Mouse (Mus musculus): Measurements from ENCODE around the gene Cfc1. TPM values are rescaled to one million over a fixed set of nuclear protein-coding genes. Genes with fewer than 3 reads are reported as not detected.

The Cfc1 gene
- polyA plus RNA-seq, 1 experiment from 2014 or later = not detected

DNA sequence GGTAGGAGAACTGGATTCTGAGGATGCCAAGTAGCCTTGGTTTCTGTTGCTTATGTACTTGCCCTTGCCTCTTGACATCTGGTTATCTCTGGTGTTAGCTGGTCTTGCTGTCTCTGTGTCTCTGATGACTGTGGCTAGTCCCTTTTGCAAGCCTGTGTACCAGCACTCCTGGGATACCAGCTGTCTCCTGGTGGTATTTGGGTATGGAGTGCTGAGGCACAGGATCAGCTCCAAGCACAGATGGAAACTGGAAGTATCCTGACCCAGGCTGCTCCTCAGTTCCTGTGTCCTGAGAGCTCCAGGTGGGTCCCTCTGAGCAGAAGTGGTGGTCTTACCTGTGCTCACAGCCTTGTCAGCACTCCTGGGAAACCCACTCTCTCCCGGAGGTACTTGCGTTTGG lies 32.7 kb downstream of the Cfc1 start:
- Histone ChIP-seq H3K9me3 (ENCODE audit: low read length) (no peaks in the 10 kb centered on the region), H3K27me3 (ENCODE audit: insufficient read depth, low read length) (no peaks in the 10 kb centered on the region), H3K4me1 (ENCODE audit: insufficient read depth) (no peaks in the 10 kb centered on the region), H3K27ac (ENCODE audit: low read depth) (no peak overlapping the region), H3K4me3 (ENCODE audit: low read depth, low read length) (no peak overlapping the region), H3K4me2 (ENCODE audit: low read depth, low read length) (no peak overlapping the region), H3K9ac (replicated peaks) (no peak overlapping the region), H3K36me3 (replicated peaks; ENCODE audit: insufficient read depth, low read length) (no peaks in the 10 kb centered on the region)
- WGBS (ENCODE audit: insufficient replicate concordance) = 86% methylated on average over 2 of the region's 2 CpGs
- DNase-seq (no peak), ATAC-seq (no peak)
- TF ChIP-seq CTCF (IDR thresholded peaks at IDR 0.05; ENCODE audit: low read depth) = no peak
- TF ChIP-seq EP300 (IDR thresholded peaks at IDR 0.05; ENCODE audit: low read depth) = no peak

DNA sequence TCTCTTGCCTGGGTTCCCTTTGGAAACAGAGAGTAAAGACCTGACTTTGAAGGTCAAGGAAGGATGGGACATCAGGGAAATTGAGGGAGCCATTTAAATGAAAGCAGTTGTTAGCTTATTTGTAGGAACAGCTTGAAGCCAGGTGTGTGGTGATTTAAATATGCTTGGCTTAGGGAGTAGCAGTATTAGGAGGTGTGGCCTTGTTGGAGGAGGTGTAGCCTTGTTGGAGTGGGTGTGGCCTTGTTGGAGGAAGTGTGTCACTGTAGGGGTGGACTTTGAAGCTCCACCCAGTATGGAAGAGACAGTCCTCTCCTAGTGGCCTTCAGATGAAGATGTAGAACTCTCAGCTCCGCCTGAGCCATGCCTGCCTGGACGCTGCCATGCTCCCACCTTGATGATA lies 34.4 kb downstream of the Cfc1 start:
- TF ChIP-seq CTCF (IDR thresholded peaks at IDR 0.05; ENCODE audit: low read depth) = no peak
- no peak for TF ChIP-seq EP300 (IDR thresholded peaks at IDR 0.05; ENCODE audit: low read depth)
- H3K4me3 ChIP-seq (ENCODE audit: low read depth, low read length) = no peak overlapping the region
- H3K9ac ChIP-seq (replicated peaks) = no peak overlapping the region
- DNase-seq (no peak), ATAC-seq (no peak)
- H3K27ac ChIP-seq (ENCODE audit: low read depth) = no peak overlapping the region
- H3K4me1 ChIP-seq (ENCODE audit: insufficient read depth) = no peaks in the 10 kb centered on the region
- no peaks in the 10 kb centered on the region for H3K36me3 ChIP-seq (replicated peaks; ENCODE audit: insufficient read depth, low read length)
- 78% methylated on average over 2 of the region's 2 CpGs for WGBS (ENCODE audit: insufficient replicate concordance)
- H3K4me2 ChIP-seq (ENCODE audit: low read depth, low read length) = no peak overlapping the region
- H3K9me3 ChIP-seq (ENCODE audit: low read length) = no peaks in the 10 kb centered on the region
- H3K27me3 ChIP-seq (ENCODE audit: insufficient read depth, low read length) = no peaks in the 10 kb centered on the region

DNA sequence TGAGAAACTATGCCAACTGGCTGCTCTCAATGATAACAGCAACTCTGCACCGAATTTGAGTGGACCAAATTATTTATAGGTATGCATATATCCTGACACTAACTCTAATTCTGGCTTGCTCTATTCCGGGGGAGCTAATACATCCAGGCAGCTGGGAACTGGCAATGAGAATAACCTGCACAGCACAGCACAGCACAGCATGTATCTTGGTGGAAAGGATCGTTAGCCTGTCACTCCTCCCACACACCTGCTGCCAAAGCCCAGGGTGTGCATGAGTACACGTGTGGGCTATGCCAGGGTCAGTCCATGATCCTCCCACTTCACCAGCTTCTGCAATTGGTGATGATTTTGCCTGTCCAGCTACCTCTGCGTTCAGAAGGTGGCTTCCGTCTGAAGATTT lies 36.0 kb downstream of the Cfc1 start:
- DNase-seq (no peak), ATAC-seq (no peak)
- TF ChIP-seq EP300 (IDR thresholded peaks at IDR 0.05; ENCODE audit: low read depth) (no peak), CTCF (IDR thresholded peaks at IDR 0.05; ENCODE audit: low read depth) (no peak)
- Histone ChIP-seq H3K27ac (ENCODE audit: low read depth) (no peak overlapping the region), H3K9ac (replicated peaks) (no peak overlapping the region), H3K4me2 (ENCODE audit: low read depth, low read length) (no peak overlapping the region), H3K36me3 (replicated peaks; ENCODE audit: insufficient read depth, low read length) (no peaks in the 10 kb centered on the region), H3K27me3 (ENCODE audit: insufficient read depth, low read length) (no peaks in the 10 kb centered on the region), H3K4me1 (ENCODE audit: insufficient read depth) (no peaks in the 10 kb centered on the region), H3K4me3 (ENCODE audit: low read depth, low read length) (no peak overlapping the region), H3K9me3 (ENCODE audit: low read length) (no peaks in the 10 kb centered on the region)
- 69% methylated on average over 6 of the region's 6 CpGs for WGBS (ENCODE audit: insufficient replicate concordance)

DNA sequence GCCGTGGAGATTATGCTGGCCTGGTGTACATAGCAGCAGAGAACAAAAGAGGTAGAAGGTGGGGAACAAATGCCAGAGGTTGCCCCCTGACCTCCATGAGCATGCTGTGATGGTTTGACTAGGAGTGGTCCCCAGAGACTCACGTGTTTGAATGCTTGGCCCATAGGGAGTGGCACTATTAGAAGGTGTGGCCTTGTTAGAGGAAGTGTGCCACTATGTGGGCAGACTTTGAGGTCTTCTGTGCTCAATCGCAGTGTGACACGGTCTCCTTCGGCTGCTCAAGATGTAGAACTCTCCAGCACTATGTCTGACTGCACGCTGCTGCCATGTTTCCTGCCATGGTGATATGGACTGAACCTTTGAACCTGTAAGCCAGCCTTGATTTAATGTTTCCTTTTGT lies 37.8 kb downstream of the Cfc1 start:
- no peak overlapping the region for H3K27ac ChIP-seq (ENCODE audit: low read depth)
- H3K36me3 ChIP-seq (replicated peaks; ENCODE audit: insufficient read depth, low read length) = no peaks in the 10 kb centered on the region
- no peaks in the 10 kb centered on the region for H3K9me3 ChIP-seq (ENCODE audit: low read length)
- H3K4me3 ChIP-seq (ENCODE audit: low read depth, low read length) = no peak overlapping the region
- 61% methylated on average over 6 of the region's 6 CpGs for WGBS (ENCODE audit: insufficient replicate concordance)
- H3K4me2 ChIP-seq (ENCODE audit: low read depth, low read length) = no peak overlapping the region
- H3K27me3 ChIP-seq (ENCODE audit: insufficient read depth, low read length) = 0 out of 2 replicates have a peak, but pooled peaks cover 1% of the 10 kb centered on the region
- no peak for ATAC-seq
- no peak for DNase-seq
- H3K4me1 ChIP-seq (ENCODE audit: insufficient read depth) = no peaks in the 10 kb centered on the region
- H3K9ac ChIP-seq (replicated peaks) = no peak overlapping the region
- TF ChIP-seq EP300 (IDR thresholded peaks at IDR 0.05; ENCODE audit: low read depth) = no peak
- no peak for TF ChIP-seq CTCF (IDR thresholded peaks at IDR 0.05; ENCODE audit: low read depth)

DNA sequence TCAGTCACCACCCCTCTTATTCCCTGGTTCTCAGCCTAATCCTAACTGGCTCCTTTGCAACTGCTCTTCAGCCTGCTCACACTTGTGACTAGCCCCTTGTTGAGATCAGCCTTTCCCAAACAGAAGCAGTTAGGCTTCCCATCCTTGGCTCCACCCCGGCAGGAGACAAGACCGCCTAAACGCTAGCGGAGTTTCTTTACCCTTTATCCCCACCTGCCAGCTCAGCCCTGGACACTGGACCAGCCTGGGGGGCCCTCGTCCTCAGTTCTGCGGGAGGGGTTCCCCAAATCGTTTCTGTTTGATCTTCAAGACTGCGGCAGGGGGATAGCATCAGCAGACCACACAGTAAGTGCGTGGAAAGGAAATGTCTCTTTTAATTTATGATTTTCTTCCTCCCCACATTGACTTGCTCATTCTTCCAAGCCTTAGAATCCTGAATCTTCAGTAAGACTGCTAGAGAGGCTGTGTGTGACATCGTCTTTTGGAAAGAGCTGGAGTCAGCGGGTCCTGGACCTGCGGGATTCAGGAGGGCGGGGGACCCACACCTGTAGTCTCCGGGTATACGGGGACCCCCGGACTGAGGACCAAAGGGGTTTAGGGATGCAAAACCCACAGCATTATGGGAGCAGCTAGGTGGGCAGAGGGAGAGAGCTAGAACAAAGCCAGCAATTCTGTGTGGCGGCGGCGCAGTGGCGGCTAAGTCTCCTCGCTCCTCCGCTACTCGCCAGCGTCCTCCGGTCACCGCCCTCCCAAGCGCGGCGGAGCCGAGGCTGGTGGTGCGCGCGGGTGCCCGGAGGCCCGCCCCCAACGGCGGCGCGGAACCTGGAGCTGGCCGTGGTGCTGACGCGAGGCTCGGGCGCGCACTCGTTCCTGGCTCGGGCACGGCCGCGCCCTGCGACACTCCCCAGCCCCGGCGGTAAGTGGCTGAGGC lies 43.7 kb downstream of the Cfc1 start, which contains the start of gene Amer3:
Gene Amer3, plus strand, starts transcription at position 807 of the 931 bp plus-strand sequence.
- Histone ChIP-seq H3K9ac (replicated peaks) (no peak within 1 kb of the TSS), H3K36me3 (replicated peaks; ENCODE audit: insufficient read depth, low read length) (no peaks in the 10 kb centered on the region), H3K9me3 (ENCODE audit: low read length) (no peaks in the 10 kb centered on the region), H3K27me3 (ENCODE audit: insufficient read depth, low read length) (peaks cover 16% of the 10 kb centered on the region), H3K4me3 (ENCODE audit: low read depth, low read length) (peak within 1 kb of the TSS; percentile 27; the same call in 1 of the 2 replicates), H3K4me1 (ENCODE audit: insufficient read depth) (peaks cover 9% of the 10 kb centered on the region), H3K4me2 (ENCODE audit: low read depth, low read length) (peak within 1 kb of the TSS; percentile 60), H3K27ac (ENCODE audit: low read depth) (no peak within 1 kb of the TSS)
- DNase-seq = peak; percentile 80
- no peak for TF ChIP-seq CTCF (IDR thresholded peaks at IDR 0.05; ENCODE audit: low read depth)
- TF ChIP-seq EP300 (IDR thresholded peaks at IDR 0.05; ENCODE audit: low read depth) = no peak
- 0% methylated on average over 45 of the region's 53 CpGs for WGBS (ENCODE audit: insufficient replicate concordance)
- peak; percentile 40; the same call in 1 of the 2 replicates for ATAC-seq

DNA sequence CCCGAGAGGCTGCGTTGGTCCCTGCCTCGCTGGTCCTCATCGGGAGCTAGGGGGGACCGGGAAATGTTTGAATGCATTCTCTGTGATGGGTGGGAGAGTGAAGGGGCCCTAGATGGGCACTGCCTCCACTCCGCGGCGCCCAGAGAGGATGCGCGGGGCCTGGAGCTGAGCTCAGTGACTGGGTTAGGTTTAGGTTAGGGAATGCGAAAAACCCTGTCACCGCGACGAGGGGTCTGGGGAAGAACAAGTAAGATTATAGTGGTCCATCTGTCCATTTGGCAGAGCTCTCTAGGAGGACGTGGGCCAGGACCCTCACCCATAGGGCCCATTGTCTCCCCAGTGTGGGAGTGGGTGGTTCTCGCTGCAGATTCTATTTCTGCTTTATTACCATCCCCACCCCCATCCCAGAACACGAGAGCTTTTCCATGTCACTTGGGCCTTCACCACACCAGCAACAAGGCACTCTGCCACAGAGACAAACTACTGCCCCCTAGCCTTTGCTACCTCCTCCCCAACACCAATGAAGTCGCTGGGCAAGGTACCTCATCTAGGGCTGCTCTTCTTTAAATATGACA lies 44.4 kb downstream of the Cfc1 start:
- Histone ChIP-seq H3K27me3 (ENCODE audit: insufficient read depth, low read length) (peaks cover 16% of the 10 kb centered on the region), H3K4me3 (ENCODE audit: low read depth, low read length) (peak overlapping the region; percentile 27; the same call in 1 of the 2 replicates), H3K4me1 (ENCODE audit: insufficient read depth) (peaks cover 9% of the 10 kb centered on the region), H3K9me3 (ENCODE audit: low read length) (no peaks in the 10 kb centered on the region), H3K36me3 (replicated peaks; ENCODE audit: insufficient read depth, low read length) (no peaks in the 10 kb centered on the region), H3K4me2 (ENCODE audit: low read depth, low read length) (peak overlapping the region; percentile 60), H3K9ac (replicated peaks) (no peak overlapping the region), H3K27ac (ENCODE audit: low read depth) (no peak overlapping the region)
- 3% methylated on average over 18 of the region's 18 CpGs for WGBS (ENCODE audit: insufficient replicate concordance)
- no peak for TF ChIP-seq CTCF (IDR thresholded peaks at IDR 0.05; ENCODE audit: low read depth)
- no peak for TF ChIP-seq EP300 (IDR thresholded peaks at IDR 0.05; ENCODE audit: low read depth)
- ATAC-seq (no peak), DNase-seq (no peak)

All from liver, postnatal 0 days (tissue).